Mouse (Mus musculus): ENCODE data around the gene Rasl12. TPM values are rescaled to one million over a fixed set of nuclear protein-coding genes. Genes with fewer than 3 reads are reported as not detected.

Gene Rasl12
- polyA plus RNA-seq (2016; fragmentation: Nextera tagmentation; extraction: Ambion mirVana), result 3.0 and 3.7 TPM in 2 replicates

DNA sequence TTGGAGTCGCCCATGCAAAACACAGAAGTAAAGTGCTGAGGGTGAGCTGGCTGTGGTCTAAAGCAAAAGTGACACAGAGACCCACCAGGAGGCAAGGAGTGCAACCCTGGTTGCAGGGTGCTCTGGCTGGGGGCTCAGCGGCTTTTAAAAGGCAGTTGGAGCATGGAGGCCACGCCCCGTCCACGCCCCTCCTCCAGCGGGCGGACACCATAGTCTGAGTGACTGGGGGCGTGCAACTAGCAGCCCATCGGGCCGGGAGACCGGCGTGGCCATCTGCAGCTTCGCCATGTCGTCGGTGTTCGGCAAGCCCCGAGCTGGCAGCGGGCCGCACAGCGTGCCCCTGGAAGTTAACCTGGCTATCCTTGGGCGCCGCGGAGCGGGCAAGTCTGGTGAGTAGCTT is at the start of gene Rasl12:
Gene Rasl12 (plus strand): TSS at position 228 of the 400 bp plus-strand sequence.
- Histone ChIP-seq H3K4me2 (peak within 1 kb of the TSS; percentile 85), H3K9me3 (replicated peaks) (no peaks in the 10 kb centered on the region), H3K4me3 (peak within 1 kb of the TSS; percentile 53), H3K4me1 (replicated peaks) (peaks cover 14% of the 10 kb centered on the region; the same call in 1 of the 2 replicates), H3K36me3 (no peaks in the 10 kb centered on the region), H3K9ac (peak within 1 kb of the TSS; percentile 42), H3K27me3 (replicated peaks) (peaks cover 4% of the 10 kb centered on the region; the same call in 1 of the 2 replicates), H3K27ac (ENCODE audit: poor library complexity, severe bottlenecking) (no peak within 1 kb of the TSS)
- peak; percentile 75; the same call in 1 of the 2 replicates for ATAC-seq (ENCODE audit: insufficient number of reproducible peaks, low FRiP score)
- WGBS, result 1% methylated on average over 24 of the region's 24 CpGs

GRCm38 (mm10) chr9:65353251-65353650 is 45.1 kb upstream of the Rasl12 start:
- 87% methylated on average over 5 of the region's 5 CpGs for WGBS

GRCm38 (mm10) chr9:65356561-65356960 is 41.7 kb upstream of the Rasl12 start:
- no peak overlapping the region for H3K9ac ChIP-seq
- no peaks in the 10 kb centered on the region for H3K27me3 ChIP-seq (replicated peaks)
- peaks cover 8% of the 10 kb centered on the region for H3K4me1 ChIP-seq (replicated peaks)
- H3K4me2 ChIP-seq, result no peak overlapping the region
- H3K4me3 ChIP-seq, result no peak overlapping the region
- WGBS, result 80% methylated on average over 7 of the region's 7 CpGs
- no peaks in the 10 kb centered on the region for H3K9me3 ChIP-seq (replicated peaks)
- H3K27ac ChIP-seq (ENCODE audit: poor library complexity, severe bottlenecking), result no peak overlapping the region
- H3K36me3 ChIP-seq, result peaks cover 64% of the 10 kb centered on the region
- no peak for ATAC-seq (ENCODE audit: insufficient number of reproducible peaks, low FRiP score)

More at GRCm38 (mm10) chr9:65353251-65353650, 45.1 kb upstream of the Rasl12 start:
- Histone ChIP-seq H3K4me1 (replicated peaks) (peaks cover 9% of the 10 kb centered on the region), H3K36me3 (peaks cover 37% of the 10 kb centered on the region), H3K4me3 (no peak overlapping the region), H3K27ac (ENCODE audit: poor library complexity, severe bottlenecking) (no peak overlapping the region), H3K9ac (no peak overlapping the region), H3K9me3 (replicated peaks) (no peaks in the 10 kb centered on the region), H3K27me3 (replicated peaks) (no peaks in the 10 kb centered on the region), H3K4me2 (no peak overlapping the region)
- no peak for ATAC-seq (ENCODE audit: insufficient number of reproducible peaks, low FRiP score)

DNA sequence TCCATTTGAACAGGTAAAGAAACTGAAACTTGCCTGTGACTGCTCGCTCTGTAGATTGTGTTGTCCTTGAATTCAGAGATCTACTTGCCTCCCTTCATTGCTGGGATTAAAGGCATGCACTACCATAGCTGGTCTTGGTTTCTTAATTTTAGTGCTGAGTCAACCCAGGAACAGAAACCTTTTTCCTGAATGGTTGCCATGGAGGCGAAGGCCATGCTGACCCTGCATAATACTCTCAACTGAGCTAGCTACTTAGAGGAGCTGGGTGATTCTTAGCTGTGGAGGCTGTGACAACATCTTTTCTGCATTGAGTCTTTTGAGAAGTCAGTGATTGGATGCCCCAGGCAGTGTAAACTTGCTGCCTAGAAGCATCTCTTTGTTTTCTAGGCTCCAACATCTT is 41.3 kb upstream of the Rasl12 start:
- ATAC-seq (ENCODE audit: insufficient number of reproducible peaks, low FRiP score), result no peak
- 93% methylated on average over 2 of the region's 2 CpGs for WGBS
- Histone ChIP-seq H3K27ac (ENCODE audit: poor library complexity, severe bottlenecking) (no peak overlapping the region), H3K9me3 (replicated peaks) (no peaks in the 10 kb centered on the region), H3K4me2 (no peak overlapping the region), H3K4me3 (no peak overlapping the region), H3K9ac (no peak overlapping the region), H3K4me1 (replicated peaks) (peaks cover 8% of the 10 kb centered on the region), H3K36me3 (peaks cover 67% of the 10 kb centered on the region), H3K27me3 (replicated peaks) (no peaks in the 10 kb centered on the region)

DNA sequence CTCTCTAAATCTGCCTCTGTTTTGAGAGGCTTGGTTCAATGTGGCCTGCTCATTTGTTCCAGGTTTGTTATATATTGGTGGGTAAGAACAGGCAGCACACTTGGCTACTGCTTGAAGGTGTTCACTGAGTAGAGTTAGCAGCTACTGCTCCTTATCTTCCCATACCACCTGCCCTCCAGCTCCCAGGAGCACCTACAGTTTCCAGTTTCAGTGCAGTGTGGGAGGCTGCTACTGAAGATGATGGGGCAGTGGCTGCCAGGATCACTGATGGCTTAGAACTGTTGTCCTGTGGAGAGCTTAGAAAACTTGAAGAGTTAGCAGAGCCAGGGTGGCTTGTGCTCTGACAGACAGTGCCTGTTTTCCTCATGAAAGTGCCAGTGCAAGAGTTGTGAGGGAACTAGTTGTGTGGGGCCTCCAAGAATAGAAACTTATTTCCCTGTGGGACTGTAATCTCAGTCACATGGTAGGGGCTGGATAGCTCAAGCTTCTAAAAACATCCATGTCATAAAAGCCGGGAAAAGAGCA is 39.3 kb upstream of the Rasl12 start:
- no peak for ATAC-seq (ENCODE audit: insufficient number of reproducible peaks, low FRiP score)
- Histone ChIP-seq H3K9me3 (replicated peaks) (no peaks in the 10 kb centered on the region), H3K27me3 (replicated peaks) (no peaks in the 10 kb centered on the region), H3K27ac (ENCODE audit: poor library complexity, severe bottlenecking) (peak overlapping the region; percentile 74), H3K36me3 (peaks cover 67% of the 10 kb centered on the region), H3K9ac (0 out of 2 replicates have a peak overlapping the region, but pooled peaks have one; percentile 33), H3K4me1 (replicated peaks) (peaks cover 16% of the 10 kb centered on the region), H3K4me2 (no peak overlapping the region), H3K4me3 (no peak overlapping the region)
- 54% methylated on average over 1 of the region's 1 CpGs for WGBS

GRCm38 (mm10) chr9:65360641-65361448 is 37.5 kb upstream of the Rasl12 start, which contains the start of gene Ubap1l:
Ubap1l (plus strand) TSS chr9:65361041.
- H3K27me3 ChIP-seq (replicated peaks), result no peaks in the 10 kb centered on the region
- no peak within 1 kb of the TSS for H3K4me2 ChIP-seq
- no peak within 1 kb of the TSS for H3K9ac ChIP-seq
- peaks cover 59% of the 10 kb centered on the region for H3K36me3 ChIP-seq
- ATAC-seq (ENCODE audit: insufficient number of reproducible peaks, low FRiP score), result no peak
- no peak within 1 kb of the TSS for H3K27ac ChIP-seq (ENCODE audit: poor library complexity, severe bottlenecking)
- H3K4me3 ChIP-seq, result no peak within 1 kb of the TSS
- WGBS, result 84% methylated on average over 16 of the region's 16 CpGs
- no peaks in the 10 kb centered on the region for H3K9me3 ChIP-seq (replicated peaks)
- peaks cover 21% of the 10 kb centered on the region for H3K4me1 ChIP-seq (replicated peaks)

- Histone ChIP-seq H3K27ac (ENCODE audit: poor library complexity, severe bottlenecking) (0 out of 2 replicates have a peak overlapping the region, but pooled peaks have one; percentile 12), H3K27me3 (replicated peaks) (no peaks in the 10 kb centered on the region), H3K4me3 (no peak overlapping the region), H3K9me3 (replicated peaks) (no peaks in the 10 kb centered on the region), H3K4me1 (replicated peaks) (peaks cover 18% of the 10 kb centered on the region), H3K9ac (no peak overlapping the region), H3K36me3 (peaks cover 41% of the 10 kb centered on the region), H3K4me2 (peak overlapping the region; percentile 15; the same call in 1 of the 2 replicates)
- ATAC-seq (ENCODE audit: insufficient number of reproducible peaks, low FRiP score), result no peak
- 50% methylated on average over 9 of the region's 9 CpGs for WGBS
Observed at GRCm38 (mm10) chr9:65363684-65364083, 34.6 kb upstream of the Rasl12 start.

- no peak overlapping the region for H3K4me3 ChIP-seq
- ATAC-seq (ENCODE audit: insufficient number of reproducible peaks, low FRiP score), result no peak
- H3K9ac ChIP-seq, result no peak overlapping the region
Observed at GRCm38 (mm10) chr9:65365721-65366120, 32.6 kb upstream of the Rasl12 start.

GRCm38 (mm10) chr9:65371756-65372155 is 26.6 kb upstream of the Rasl12 start:
- no peak overlapping the region for H3K27ac ChIP-seq (ENCODE audit: poor library complexity, severe bottlenecking)
- no peak overlapping the region for H3K9ac ChIP-seq
- 79% methylated on average over 24 of the region's 24 CpGs for WGBS
- peaks cover 6% of the 10 kb centered on the region; the same call in 1 of the 2 replicates for H3K4me1 ChIP-seq (replicated peaks)
- H3K4me2 ChIP-seq, result no peak overlapping the region
- no peaks in the 10 kb centered on the region for H3K27me3 ChIP-seq (replicated peaks)
- H3K4me3 ChIP-seq, result no peak overlapping the region
- H3K36me3 ChIP-seq, result peaks cover 8% of the 10 kb centered on the region
- ATAC-seq (ENCODE audit: insufficient number of reproducible peaks, low FRiP score), result no peak
- no peaks in the 10 kb centered on the region for H3K9me3 ChIP-seq (replicated peaks)

More at GRCm38 (mm10) chr9:65365721-65366120, 32.6 kb upstream of the Rasl12 start:
- no peak overlapping the region for H3K4me2 ChIP-seq
- H3K27ac ChIP-seq (ENCODE audit: poor library complexity, severe bottlenecking), result no peak overlapping the region
- no peaks in the 10 kb centered on the region for H3K9me3 ChIP-seq (replicated peaks)
- no peaks in the 10 kb centered on the region for H3K27me3 ChIP-seq (replicated peaks)
- H3K36me3 ChIP-seq, result peaks cover 25% of the 10 kb centered on the region
- 88% methylated on average over 7 of the region's 7 CpGs for WGBS
- H3K4me1 ChIP-seq (replicated peaks), result peaks cover 13% of the 10 kb centered on the region

DNA sequence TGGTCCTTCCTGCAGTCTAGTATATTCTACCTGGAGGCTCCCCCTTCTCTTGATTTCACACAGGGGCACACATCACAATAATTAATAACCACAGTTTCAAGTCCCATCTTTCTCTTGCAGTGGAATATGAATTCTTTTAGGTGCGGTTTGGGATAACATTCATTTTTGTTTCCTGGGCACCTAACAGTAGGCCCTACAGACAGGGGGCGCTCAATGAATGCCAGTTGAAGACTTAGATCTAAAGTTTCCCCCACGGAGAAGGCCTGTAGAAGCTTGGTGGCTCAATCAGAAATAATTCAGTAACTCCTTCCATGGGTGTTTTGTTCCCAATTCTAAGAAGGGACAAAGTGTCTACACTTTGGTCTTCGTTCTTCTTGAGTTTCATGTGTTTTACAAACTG is 25.9 kb upstream of the Rasl12 start:
- 69% methylated on average over 4 of the region's 4 CpGs for WGBS
- peaks cover 6% of the 10 kb centered on the region; the same call in 1 of the 2 replicates for H3K4me1 ChIP-seq (replicated peaks)
- ATAC-seq (ENCODE audit: insufficient number of reproducible peaks, low FRiP score), result no peak
- no peak overlapping the region for H3K4me3 ChIP-seq
- H3K27me3 ChIP-seq (replicated peaks), result no peaks in the 10 kb centered on the region
- no peak overlapping the region for H3K4me2 ChIP-seq
- H3K9me3 ChIP-seq (replicated peaks), result no peaks in the 10 kb centered on the region
- H3K36me3 ChIP-seq, result peaks cover 15% of the 10 kb centered on the region
- H3K9ac ChIP-seq, result no peak overlapping the region
- H3K27ac ChIP-seq (ENCODE audit: poor library complexity, severe bottlenecking), result no peak overlapping the region

DNA sequence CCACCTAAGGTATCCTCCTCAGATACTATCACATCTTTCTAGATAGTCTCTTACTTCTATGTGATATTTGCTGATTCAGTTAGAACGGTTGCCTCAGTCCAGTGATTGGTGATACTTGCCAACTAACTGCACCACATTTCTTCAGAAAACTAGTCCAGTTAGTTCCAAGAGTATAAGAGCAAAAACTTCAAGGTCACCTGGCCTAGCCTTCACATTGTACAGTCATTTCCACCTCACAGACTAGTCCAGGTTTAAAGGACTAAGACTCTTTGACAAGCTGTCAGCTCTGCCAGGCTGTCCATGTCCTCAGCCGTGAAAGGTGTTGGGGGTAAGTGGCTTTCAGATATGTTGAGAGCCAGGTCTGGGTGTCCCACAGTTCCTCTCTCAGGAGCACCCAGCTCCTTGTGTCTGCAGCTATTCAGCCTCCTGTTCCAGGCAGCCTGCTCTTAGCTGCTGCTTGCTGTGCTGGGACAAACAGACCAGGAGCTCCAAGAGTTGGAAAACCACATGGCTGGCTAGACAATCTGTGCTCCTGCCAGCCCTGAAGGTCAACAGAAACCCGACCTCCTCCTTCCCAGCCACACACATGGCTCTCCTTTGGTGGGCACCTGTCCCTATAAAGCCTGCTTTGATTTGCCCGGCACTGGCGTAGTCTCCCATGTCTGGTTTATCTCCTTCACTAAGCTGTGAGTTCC is 23.7 kb upstream of the Rasl12 start:
- peaks cover 6% of the 10 kb centered on the region; the same call in 1 of the 2 replicates for H3K4me1 ChIP-seq (replicated peaks)
- H3K9ac ChIP-seq, result no peak overlapping the region
- ATAC-seq (ENCODE audit: insufficient number of reproducible peaks, low FRiP score), result no peak
- H3K4me2 ChIP-seq, result no peak overlapping the region
- H3K27ac ChIP-seq (ENCODE audit: poor library complexity, severe bottlenecking), result no peak overlapping the region
- H3K4me3 ChIP-seq, result no peak overlapping the region
- peaks cover 19% of the 10 kb centered on the region for H3K36me3 ChIP-seq
- WGBS, result 60% methylated on average over 5 of the region's 5 CpGs
- H3K9me3 ChIP-seq (replicated peaks), result no peaks in the 10 kb centered on the region
- no peaks in the 10 kb centered on the region for H3K27me3 ChIP-seq (replicated peaks)
